Mouse (Mus musculus) heart, embryonic 13.5 days (tissue): ENCODE results near the gene Tcp11l2. TPM values are rescaled to one million over a fixed set of nuclear protein-coding genes. Genes with fewer than 3 reads are reported as not detected.

ENCODE experiments used
- ATAC-seq: fragments of 200-750 bp; cut with Nextera tagmentation; 2 replicates; pipeline ENCODE4 v1.8.0; 2017; ENCODE audit warnings: moderate TSS enrichment; ENCODE audit not compliant: insufficient number of reproducible peaks, low FRiP score, low TSS enrichment; ENCODE audit errors: extremely low read depth
- H3K27ac ChIP-seq: fragments of 300-500 bp; sonication (generic); replicated peaks from 2 replicates; pipeline ENCODE4 v1.5.1; 2015; ENCODE audit warnings: moderate library complexity, mild to moderate bottlenecking, inconsistent platforms
- H3K27me3 ChIP-seq: fragments of 300-500 bp; sonication (generic); replicated peaks from 2 replicates; pipeline ENCODE4 v1.6.1; 2015; ENCODE audit warnings: mild to moderate bottlenecking, inconsistent platforms
- H3K36me3 ChIP-seq: fragments of 300-500 bp; sonication (generic); 2 replicates; pipeline ENCODE4 v1.6.1; 2015; ENCODE audit warnings: mild to moderate bottlenecking, inconsistent platforms
- H3K4me1 ChIP-seq: fragments of 300-500 bp; sonication (generic); 2 replicates; pipeline ENCODE4 v1.6.1; 2015; ENCODE audit warnings: inconsistent platforms
- H3K4me2 ChIP-seq: fragments of 300-500 bp; sonication (generic); 2 replicates; pipeline ENCODE4 v1.6.1; 2015; ENCODE audit warnings: inconsistent platforms, mild to moderate bottlenecking, moderate library complexity
- H3K4me3 ChIP-seq: fragments of 300-500 bp; sonication (generic); 2 replicates; pipeline ENCODE4 v1.5.1; 2015; ENCODE audit warnings: moderate library complexity, mild to moderate bottlenecking, inconsistent platforms
- H3K9ac ChIP-seq: fragments of 300-500 bp; sonication (generic); 2 replicates; pipeline ENCODE4 v1.6.1; 2015; ENCODE audit warnings: inconsistent platforms, mild to moderate bottlenecking, moderate library complexity
- H3K9me3 ChIP-seq: fragments of 300-500 bp; sonication (generic); 2 replicates; pipeline ENCODE4 v1.6.1; 2016; ENCODE audit warnings: inconsistent platforms
- WGBS: fragments of 180-500 bp; shearing (Covaris S2); methylation state at CpG from one replicate; pipeline ENCODE4 v1.1.7; 2015; ENCODE audit warnings: mixed read lengths; 5-methylcytosine and 5-hydroxymethylcytosine counted together
- polyA plus RNA-seq: library from polyadenylated mRNA; unstranded; fragments of >200 nt; fragmentation: Nextera tagmentation; extraction: Ambion mirVana; gene quantifications from 2 replicates; pipeline ENCODE4 v1.2.1, GENCODE M21; 2015

Tcp11l2 gene
- polyA plus RNA-seq, 1 experiment from 2014 or later: 30.6 TPM

DNA sequence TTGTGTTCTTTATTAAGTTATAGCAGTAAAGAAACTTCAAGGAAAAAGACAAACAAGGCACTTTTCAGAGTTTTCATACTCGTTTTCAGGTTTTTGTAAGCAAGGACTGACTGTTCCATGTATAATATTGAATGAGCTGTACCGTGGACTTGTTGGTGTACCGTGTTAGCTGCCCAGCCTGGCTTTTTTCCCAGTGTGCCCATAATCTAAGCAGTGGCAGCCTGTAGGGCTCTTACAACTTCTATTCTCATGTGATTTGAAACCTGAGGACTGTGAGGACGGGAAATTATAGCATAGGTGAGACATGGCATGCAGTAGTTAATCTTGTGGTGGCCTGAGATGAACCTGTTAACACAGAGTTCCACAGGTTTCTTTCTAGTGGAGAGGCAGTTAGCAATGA is 62.0 kb downstream of the Tcp11l2 start:
- WGBS: 84% methylated on average over 4 of the region's 4 CpGs
- H3K9ac ChIP-seq: no peak overlapping the region
- peaks cover 82% of the 10 kb centered on the region for H3K36me3 ChIP-seq
- no peak overlapping the region for H3K27ac ChIP-seq
- no peaks in the 10 kb centered on the region for H3K27me3 ChIP-seq
- H3K4me1 ChIP-seq: no peaks in the 10 kb centered on the region
- H3K4me2 ChIP-seq: no peak overlapping the region
- ATAC-seq: no peak
- no peak overlapping the region for H3K4me3 ChIP-seq
- H3K9me3 ChIP-seq: no peaks in the 10 kb centered on the region

DNA sequence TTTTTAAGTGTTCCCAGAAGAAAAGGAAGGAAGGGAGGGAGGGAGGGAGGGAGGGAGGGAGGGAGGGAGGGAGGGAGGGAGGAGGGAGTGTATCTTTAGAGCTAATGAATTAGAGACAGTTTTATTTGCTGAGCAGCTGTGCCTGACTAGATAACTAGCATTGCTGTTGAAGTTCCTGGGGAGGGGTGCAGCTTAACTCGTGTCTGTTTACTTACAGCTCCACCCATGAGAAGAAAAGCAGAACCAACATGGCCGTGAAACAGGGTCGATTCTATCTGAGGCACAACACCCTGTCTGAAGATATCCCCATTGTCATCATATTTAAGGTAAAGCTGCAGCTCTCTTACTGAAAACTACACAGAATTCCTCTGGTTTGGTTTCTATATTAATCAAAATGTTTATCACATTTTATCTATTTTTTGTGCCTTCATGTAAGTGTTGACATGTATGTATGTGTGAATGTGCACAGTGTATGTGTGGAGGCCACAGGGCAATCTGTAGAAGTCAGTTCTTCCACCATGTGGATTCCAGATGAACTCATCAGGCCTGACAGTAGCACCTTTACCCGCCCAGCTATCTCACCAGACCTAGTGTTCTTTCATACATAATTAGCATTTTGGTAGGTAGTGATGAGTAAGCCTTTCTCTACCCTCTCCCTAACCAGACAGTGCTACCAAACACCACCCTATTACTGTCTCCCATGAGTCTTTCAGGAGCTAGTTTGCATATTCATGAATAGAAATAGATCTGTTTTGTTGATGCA is 63.3 kb downstream of the Tcp11l2 start:
- Histone ChIP-seq H3K36me3 (peaks cover 80% of the 10 kb centered on the region), H3K27me3 (no peaks in the 10 kb centered on the region), H3K27ac (no peak overlapping the region), H3K9me3 (no peaks in the 10 kb centered on the region), H3K4me3 (no peak overlapping the region), H3K4me1 (0 out of 2 replicates have a peak, but pooled peaks cover 2% of the 10 kb centered on the region), H3K9ac (no peak overlapping the region), H3K4me2 (no peak overlapping the region)
- ATAC-seq: no peak
- WGBS: 67% methylated on average over 4 of the region's 4 CpGs

DNA sequence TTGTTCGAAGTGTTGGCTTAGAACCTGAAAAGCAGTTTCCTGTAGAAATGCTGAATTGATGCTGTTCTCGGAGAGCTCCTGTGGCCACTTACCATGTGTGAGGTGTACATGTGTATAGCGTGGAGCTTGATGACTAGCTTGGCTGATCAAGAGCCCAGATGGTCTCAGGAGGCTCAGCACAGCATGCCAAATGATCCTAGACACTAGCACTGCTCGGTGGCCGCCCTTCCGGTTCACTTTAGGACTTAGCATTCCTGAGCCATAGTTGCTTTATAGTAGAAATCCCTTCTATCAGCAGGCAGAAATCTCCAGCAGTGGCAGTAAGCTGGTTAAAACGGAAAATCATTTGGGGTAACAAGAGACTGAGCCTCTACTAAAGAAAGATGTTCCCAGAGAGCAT is 64.4 kb downstream of the Tcp11l2 start:
- Histone ChIP-seq H3K27ac (no peak overlapping the region), H3K4me2 (no peak overlapping the region), H3K9me3 (no peaks in the 10 kb centered on the region), H3K9ac (no peak overlapping the region), H3K27me3 (no peaks in the 10 kb centered on the region), H3K4me1 (0 out of 2 replicates have a peak, but pooled peaks cover 2% of the 10 kb centered on the region), H3K36me3 (peaks cover 76% of the 10 kb centered on the region), H3K4me3 (no peak overlapping the region)
- no peak for ATAC-seq
- 89% methylated on average over 7 of the region's 7 CpGs for WGBS

DNA sequence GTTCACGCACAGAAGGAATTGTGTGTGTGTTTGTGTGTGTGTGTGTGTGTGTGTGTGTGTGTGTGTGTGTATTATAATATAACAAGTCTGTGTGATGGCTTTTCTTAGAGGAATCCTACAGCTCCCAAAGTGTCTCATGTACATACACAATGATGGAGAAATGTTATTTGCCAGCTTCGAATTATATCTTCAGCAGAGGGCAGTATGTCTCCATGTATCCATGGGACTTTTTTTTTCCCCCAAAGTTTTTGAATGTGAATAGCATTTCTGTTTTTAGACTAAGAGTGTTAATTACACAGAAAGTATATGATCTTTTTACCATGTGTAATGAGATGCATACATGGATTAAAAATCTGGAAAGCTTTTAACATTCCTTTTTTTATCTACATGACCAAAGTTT is 65.2 kb downstream of the Tcp11l2 start:
- no peaks in the 10 kb centered on the region for H3K9me3 ChIP-seq
- H3K9ac ChIP-seq: no peak overlapping the region
- no peak overlapping the region for H3K27ac ChIP-seq
- 73% methylated on average over 2 of the region's 2 CpGs for WGBS
- ATAC-seq: no peak
- H3K36me3 ChIP-seq: peaks cover 72% of the 10 kb centered on the region
- H3K4me2 ChIP-seq: no peak overlapping the region
- H3K4me1 ChIP-seq: 0 out of 2 replicates have a peak, but pooled peaks cover 2% of the 10 kb centered on the region
- H3K27me3 ChIP-seq: no peaks in the 10 kb centered on the region
- H3K4me3 ChIP-seq: no peak overlapping the region

GRCm38 (mm10) chr10:84645940-84646339 is 69.5 kb downstream of the Tcp11l2 start:
- Histone ChIP-seq H3K9ac (no peak overlapping the region), H3K9me3 (no peaks in the 10 kb centered on the region), H3K4me3 (no peak overlapping the region), H3K4me1 (0 out of 2 replicates have a peak, but pooled peaks cover 2% of the 10 kb centered on the region), H3K36me3 (peaks cover 65% of the 10 kb centered on the region), H3K27ac (no peak overlapping the region), H3K27me3 (no peaks in the 10 kb centered on the region), H3K4me2 (no peak overlapping the region)
- WGBS: 84% methylated on average over 8 of the region's 8 CpGs
- ATAC-seq: no peak

DNA sequence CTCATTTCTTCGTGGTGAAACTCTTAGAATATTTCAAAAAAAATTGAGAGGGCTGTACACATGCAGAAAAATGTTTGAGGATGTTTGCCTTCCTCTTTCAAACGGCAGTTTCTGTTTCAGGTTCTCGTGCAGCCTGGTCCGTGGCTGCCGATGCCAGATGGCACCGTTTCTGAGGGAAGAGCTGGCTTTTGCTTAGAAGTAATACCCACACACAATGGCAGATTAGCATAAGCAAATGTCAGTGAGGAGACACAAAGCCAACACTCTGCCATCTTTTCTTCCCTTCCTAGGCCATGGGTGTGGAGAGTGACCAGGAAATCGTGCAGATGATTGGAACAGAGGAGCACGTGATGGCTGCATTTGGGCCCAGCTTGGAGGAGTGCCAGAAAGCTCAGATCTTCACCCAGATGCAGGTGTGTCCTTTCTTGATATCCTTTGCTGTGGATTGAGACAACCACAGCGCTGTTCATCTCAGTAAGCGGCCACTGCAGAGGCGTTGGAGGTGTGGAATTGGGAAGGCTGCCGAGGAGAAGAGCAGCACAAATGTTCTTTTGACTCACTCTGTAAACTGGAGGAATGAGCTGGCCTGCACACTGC is 70.2 kb downstream of the Tcp11l2 start:
- Histone ChIP-seq H3K9ac (no peak overlapping the region), H3K4me1 (0 out of 2 replicates have a peak, but pooled peaks cover 2% of the 10 kb centered on the region), H3K27me3 (no peaks in the 10 kb centered on the region), H3K4me2 (no peak overlapping the region), H3K36me3 (peaks cover 61% of the 10 kb centered on the region), H3K4me3 (no peak overlapping the region), H3K9me3 (no peaks in the 10 kb centered on the region), H3K27ac (peak overlapping the region; percentile 9; the same call in 1 of the 2 replicates)
- ATAC-seq: no peak
- 86% methylated on average over 12 of the region's 12 CpGs for WGBS

DNA sequence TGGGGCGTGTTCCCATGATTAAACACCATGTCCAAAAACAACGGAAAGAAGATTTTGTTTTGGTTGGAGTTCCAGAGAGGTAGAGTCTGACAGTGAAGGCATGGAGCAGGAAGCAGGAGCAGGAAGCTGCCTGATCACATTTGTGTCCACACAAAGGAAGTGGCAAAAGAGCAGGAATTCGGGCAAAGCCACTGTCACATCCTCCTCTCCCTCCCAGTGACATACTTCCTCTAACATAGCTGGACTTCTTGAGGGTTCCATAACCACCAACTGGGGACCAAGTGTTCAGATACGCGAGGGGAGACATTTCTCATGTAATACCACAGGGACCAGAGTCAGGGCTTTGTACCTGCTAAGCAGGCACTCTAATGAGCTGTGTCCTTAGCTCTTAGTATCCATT is 70.8 kb downstream of the Tcp11l2 start:
- Histone ChIP-seq H3K4me2 (no peak overlapping the region), H3K9me3 (no peaks in the 10 kb centered on the region), H3K36me3 (peaks cover 66% of the 10 kb centered on the region), H3K9ac (no peak overlapping the region), H3K4me1 (0 out of 2 replicates have a peak, but pooled peaks cover 2% of the 10 kb centered on the region), H3K27ac (peak overlapping the region; percentile 9; the same call in 1 of the 2 replicates), H3K4me3 (no peak overlapping the region), H3K27me3 (no peaks in the 10 kb centered on the region)
- no peak for ATAC-seq
- WGBS: 79% methylated on average over 5 of the region's 5 CpGs

GRCm38 (mm10) chr10:84648911-84649310 is 72.5 kb downstream of the Tcp11l2 start:
- 79% methylated on average over 4 of the region's 4 CpGs for WGBS
- no peak for ATAC-seq
- Histone ChIP-seq H3K9me3 (no peaks in the 10 kb centered on the region), H3K4me1 (0 out of 2 replicates have a peak, but pooled peaks cover 3% of the 10 kb centered on the region), H3K9ac (no peak overlapping the region), H3K4me3 (no peak overlapping the region), H3K36me3 (peaks cover 67% of the 10 kb centered on the region), H3K4me2 (no peak overlapping the region), H3K27me3 (no peaks in the 10 kb centered on the region), H3K27ac (no peak overlapping the region)

DNA sequence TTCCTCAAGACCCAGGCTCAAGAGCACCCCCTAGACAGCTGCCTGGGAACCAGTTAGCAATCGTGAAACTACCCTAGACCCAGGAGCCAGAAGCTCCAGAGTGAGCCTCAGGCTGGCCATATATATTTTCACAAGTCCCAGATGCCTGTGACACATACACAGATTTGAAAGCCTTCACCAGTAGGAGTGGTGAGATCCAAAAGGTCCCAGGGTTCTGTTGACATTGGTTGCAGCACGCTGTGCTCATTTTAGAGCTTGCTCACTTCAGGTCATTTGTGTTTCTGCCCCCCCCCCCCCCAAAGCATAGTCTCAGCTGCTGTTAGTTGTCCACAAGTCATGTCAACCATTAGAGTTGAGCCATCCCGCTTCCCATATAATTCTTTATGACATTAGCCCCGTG is 77.6 kb downstream of the Tcp11l2 start:
- no peaks in the 10 kb centered on the region for H3K27me3 ChIP-seq
- no peak overlapping the region for H3K4me3 ChIP-seq
- WGBS: 79% methylated on average over 4 of the region's 4 CpGs
- H3K4me2 ChIP-seq: no peak overlapping the region
- no peaks in the 10 kb centered on the region for H3K9me3 ChIP-seq
- no peak for ATAC-seq
- no peak overlapping the region for H3K27ac ChIP-seq
- H3K4me1 ChIP-seq: peaks cover 24% of the 10 kb centered on the region
- peaks cover 44% of the 10 kb centered on the region for H3K36me3 ChIP-seq
- no peak overlapping the region for H3K9ac ChIP-seq

DNA sequence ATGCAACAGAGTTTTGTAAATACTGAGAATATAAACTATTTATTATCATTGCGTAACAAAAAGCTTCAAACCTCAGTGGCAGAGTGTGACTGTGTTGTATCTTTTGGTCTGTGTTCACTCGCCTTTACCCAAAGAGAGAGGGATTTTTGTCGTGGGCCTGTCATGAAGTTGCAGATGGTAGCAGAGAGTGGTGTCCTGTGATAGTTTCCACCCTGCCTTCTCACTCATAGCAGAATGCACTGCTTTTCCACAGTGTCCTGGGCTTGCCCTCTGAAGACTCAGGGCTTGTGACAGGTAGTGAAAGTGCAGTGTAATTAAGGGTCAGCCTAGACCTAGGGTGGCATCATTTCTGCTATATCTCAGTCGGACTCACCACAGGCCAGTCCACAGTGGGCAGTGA is 78.3 kb downstream of the Tcp11l2 start:
- Histone ChIP-seq H3K27me3 (no peaks in the 10 kb centered on the region), H3K27ac (no peak overlapping the region), H3K36me3 (peaks cover 38% of the 10 kb centered on the region), H3K9me3 (no peaks in the 10 kb centered on the region), H3K9ac (no peak overlapping the region), H3K4me3 (no peak overlapping the region), H3K4me1 (peaks cover 24% of the 10 kb centered on the region), H3K4me2 (no peak overlapping the region)
- WGBS: 88% methylated on average over 4 of the region's 4 CpGs
- ATAC-seq: no peak

- H3K4me1 ChIP-seq: peaks cover 24% of the 10 kb centered on the region
- H3K36me3 ChIP-seq: peaks cover 42% of the 10 kb centered on the region
- no peak overlapping the region for H3K9ac ChIP-seq
- ATAC-seq: no peak
- H3K9me3 ChIP-seq: 0 out of 2 replicates have a peak, but pooled peaks cover 1% of the 10 kb centered on the region
- H3K4me2 ChIP-seq: no peak overlapping the region
- no peak overlapping the region for H3K4me3 ChIP-seq
- 73% methylated on average over 4 of the region's 4 CpGs for WGBS
- H3K27me3 ChIP-seq: no peaks in the 10 kb centered on the region
- H3K27ac ChIP-seq: peak overlapping the region; percentile 42
These were observed 80.2 kb downstream of the Tcp11l2 start for GRCm38 (mm10) chr10:84656618-84657017.
